Mouse (Mus musculus): ENCODE data around the gene Eri3. TPM values are rescaled to one million over a fixed set of nuclear protein-coding genes. Genes with fewer than 3 reads are reported as not detected.

Gene Eri3
- total RNA-seq, 2 experiments from 2014 or later, result 57.5 to 61.4 TPM

DNA sequence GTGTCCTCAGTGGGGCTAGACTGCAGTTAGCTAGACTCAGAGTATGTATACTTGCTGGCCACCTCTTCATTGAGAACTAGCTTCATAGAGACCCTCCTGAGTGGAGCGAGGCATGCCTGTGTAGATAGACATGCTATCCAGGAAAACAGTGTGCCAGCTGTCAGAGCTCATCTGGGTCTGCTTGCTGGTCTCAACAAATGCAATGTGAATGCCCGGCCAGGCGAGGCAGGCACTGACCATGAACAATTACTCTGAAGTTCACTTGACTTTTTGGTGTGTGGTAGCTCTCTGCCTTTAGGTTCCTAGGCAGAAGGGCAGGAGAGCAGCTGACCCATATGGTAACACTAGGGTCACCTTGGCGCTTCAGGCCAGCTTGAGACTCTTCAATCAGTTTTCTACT, 66.4 kb downstream of the Eri3 start:
- DNase-seq (ENCODE audit: low spot score in 2 of 2), result no peak

DNA sequence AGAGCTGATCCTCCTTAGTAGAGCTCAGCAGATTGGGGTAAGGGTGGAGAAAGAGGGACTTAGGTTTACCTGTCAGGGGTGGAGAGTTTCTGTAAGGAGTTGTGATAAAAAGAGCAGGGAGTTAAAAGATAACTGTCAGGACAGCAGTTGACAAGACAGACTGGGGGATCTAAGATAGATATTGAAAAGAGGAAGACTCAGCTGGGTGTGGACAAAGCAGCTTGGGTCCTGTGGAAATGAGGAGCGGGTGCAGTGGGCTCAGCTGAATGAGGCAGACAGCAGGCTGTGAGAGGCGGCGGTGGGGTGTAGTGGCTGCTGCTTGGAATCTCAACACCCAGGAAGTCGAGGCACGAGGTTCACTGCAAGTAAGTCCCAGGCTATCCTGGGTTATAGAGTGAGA, 72.1 kb downstream of the Eri3 start:
- no peak for DNase-seq (ENCODE audit: low spot score in 2 of 2)

DNA sequence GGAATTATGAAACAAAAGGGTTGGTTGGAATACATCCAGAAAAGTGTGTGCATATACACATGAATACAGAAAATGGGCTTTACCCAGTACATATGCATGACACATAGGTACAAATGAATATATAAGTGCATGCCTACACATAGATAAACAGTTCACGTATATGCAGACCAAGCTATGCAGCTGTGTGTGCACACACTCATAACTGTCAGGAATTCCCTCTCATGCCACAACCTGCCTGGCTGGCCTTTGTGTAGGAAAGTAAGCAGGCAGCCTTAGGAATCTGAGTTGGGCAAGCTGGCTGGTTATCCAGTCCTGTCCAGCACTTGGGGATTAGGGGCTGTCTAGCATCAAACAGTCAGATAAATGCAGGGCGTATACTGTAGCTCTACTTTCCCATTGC, 72.9 kb downstream of the Eri3 start:
- DNase-seq (ENCODE audit: low spot score in 2 of 2), result no peak

DNA sequence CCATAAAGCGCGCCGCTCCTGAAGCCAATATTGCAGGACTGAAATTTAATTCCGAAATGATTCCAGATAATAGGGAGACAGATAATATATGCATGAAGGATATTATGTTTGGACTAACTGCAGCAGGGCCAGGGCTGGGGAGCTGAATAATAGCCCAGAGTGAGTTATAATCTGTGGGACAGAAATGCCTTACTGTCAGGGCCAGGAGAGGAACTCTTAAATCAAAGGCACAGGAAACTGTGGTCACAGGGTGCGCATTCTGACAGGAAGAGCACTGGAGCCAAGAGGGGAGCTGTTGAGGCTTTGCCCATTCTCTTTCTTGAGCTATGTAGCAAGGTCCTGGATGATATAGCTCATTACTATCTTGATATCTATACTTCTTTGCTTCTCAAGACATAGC, 74.5 kb downstream of the Eri3 start:
- no peak for DNase-seq (ENCODE audit: low spot score in 2 of 2)

GRCm38 (mm10) chr4:117628464-117628863, 78.3 kb downstream of the Eri3 start:
- no peak for DNase-seq (ENCODE audit: low spot score in 2 of 2)

GRCm38 (mm10) chr4:117630053-117630670, 80.0 kb downstream of the Eri3 start:
- DNase-seq (ENCODE audit: low spot score in 2 of 2), result no peak

DNA sequence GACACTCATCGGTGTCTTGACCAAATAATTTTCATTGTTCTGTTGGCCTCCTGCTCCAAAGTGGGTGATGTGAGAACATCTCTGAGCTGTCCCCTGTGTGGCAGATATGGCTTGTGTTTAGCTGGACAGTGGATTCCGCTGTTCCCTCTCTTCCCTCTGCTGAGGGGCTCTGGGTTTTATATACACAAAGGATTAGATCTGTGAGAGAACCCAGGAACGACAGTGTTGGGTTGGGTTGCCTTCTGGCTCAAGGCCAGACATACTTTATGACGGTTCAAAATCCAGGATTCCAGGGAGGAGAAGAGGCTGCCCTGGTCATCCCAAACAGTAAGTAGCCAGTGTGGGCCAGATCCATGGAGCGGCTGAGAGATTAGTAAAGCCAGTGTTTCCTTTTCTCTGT, 83.4 kb downstream of the Eri3 start:
- no peak for DNase-seq (ENCODE audit: low spot score in 2 of 2)

GRCm38 (mm10) chr4:117634642-117635041, 84.5 kb downstream of the Eri3 start:
- DNase-seq (ENCODE audit: low spot score in 2 of 2), result no peak

GRCm38 (mm10) chr4:117636152-117636551, 86.0 kb downstream of the Eri3 start:
- no peak for DNase-seq (ENCODE audit: low spot score in 2 of 2)

- no peak for DNase-seq (ENCODE audit: low spot score in 2 of 2)
Observed at GRCm38 (mm10) chr4:117636891-117637613, 86.9 kb downstream of the Eri3 start.

DNA sequence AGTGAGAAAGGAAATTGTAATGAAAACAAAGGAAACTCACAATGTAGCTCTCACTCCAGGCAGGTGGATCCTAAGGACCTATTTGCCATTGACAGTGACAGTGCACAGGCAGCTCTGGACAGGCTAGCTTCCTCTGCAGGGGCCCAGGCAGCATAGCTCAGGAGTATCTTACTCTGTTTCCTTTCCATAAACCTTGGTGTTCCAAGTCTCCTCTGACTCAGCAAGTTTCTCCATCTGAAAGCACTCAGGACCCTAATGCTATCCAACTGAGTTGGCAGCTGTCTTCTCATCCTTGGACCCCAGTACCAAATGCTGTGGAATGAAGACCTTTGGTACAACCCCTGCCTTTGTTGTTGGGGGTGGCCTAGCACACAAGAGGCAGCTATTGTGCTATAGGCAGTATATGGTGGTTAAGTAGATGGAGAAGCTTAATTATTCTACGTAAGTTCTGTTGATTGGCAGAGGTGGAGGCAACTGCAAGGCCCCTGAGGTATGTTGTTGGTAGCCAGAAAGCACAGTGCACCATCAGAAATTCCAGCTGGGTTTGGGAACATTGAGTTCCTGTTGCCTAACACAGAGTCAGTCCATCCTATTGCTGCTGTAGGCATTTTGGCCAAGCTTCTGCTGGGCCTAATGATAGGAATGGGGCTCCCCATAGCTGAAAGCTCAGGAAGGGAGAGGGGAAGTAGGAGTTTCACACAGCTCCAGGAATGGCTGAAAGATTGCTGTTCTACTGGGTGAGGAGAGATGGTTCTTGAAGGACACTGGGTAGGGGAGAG, 90.9 kb downstream of the Eri3 start:
- DNase-seq (ENCODE audit: low spot score in 2 of 2), result no peak

DNA sequence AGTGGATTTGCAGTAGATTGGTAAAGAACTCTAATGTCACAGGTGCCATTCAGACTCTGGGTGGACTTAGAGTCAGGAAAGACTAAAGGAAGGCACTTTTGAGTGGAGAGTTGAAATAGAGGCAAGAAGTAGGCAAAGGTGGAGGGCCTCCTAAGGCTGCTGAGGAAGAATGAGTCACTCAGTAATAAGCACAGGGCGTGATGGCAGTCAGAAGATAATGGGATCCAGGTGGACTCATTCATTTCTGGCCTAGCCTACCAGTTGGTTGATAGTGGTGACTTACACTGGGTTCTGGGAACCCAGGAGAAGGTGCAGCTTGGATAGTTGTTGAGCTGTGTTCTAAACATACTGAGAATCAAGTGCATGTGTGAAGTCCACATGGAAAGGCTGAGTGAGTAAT, 91.6 kb downstream of the Eri3 start:
- no peak for DNase-seq (ENCODE audit: low spot score in 2 of 2)

DNA sequence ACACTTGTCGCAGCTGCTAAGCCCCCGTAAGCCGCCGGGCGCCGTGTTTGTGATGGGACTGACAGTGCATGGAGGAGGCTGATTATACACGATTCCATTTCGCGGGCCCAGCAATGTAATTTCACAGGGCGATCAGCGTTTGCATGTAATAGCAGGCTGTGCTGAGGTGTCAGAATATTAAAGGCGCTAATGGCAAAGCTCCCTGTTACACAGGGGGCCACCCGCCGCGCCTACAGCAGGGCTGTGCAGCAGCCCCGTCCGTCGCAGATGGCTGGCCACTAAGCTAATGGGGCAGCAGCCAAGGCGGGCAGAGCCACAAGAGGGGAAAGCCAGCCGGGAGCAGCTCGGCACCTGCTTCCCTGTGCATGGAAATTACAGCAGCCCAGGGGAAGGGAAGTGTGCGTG, 94.9 kb downstream of the Eri3 start:
- no peak for DNase-seq (ENCODE audit: low spot score in 2 of 2)

GRCm38 (mm10) chr4:117645859-117646258, 95.7 kb downstream of the Eri3 start:
- DNase-seq (ENCODE audit: low spot score in 2 of 2), result no peak

DNA sequence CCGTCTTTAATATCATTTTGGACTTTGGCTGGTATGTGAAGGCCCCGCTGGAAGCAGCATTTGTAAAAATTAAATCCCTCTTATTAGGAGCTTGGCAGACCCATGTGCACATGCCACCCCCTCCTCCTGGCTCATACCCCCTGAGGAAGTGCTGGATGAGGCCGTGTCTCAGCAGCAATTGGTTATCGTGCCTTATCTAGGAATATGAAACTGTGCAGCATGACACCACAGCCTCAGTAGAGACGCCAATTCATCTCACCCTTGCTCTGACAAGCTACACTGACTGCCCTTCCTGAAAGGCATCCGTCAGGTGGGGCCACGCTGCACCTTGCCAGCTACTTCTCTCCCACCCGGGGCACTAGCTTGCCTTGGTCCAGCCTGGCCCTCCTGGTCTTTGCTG, 96.3 kb downstream of the Eri3 start:
- DNase-seq (ENCODE audit: low spot score in 2 of 2), result no peak

DNA sequence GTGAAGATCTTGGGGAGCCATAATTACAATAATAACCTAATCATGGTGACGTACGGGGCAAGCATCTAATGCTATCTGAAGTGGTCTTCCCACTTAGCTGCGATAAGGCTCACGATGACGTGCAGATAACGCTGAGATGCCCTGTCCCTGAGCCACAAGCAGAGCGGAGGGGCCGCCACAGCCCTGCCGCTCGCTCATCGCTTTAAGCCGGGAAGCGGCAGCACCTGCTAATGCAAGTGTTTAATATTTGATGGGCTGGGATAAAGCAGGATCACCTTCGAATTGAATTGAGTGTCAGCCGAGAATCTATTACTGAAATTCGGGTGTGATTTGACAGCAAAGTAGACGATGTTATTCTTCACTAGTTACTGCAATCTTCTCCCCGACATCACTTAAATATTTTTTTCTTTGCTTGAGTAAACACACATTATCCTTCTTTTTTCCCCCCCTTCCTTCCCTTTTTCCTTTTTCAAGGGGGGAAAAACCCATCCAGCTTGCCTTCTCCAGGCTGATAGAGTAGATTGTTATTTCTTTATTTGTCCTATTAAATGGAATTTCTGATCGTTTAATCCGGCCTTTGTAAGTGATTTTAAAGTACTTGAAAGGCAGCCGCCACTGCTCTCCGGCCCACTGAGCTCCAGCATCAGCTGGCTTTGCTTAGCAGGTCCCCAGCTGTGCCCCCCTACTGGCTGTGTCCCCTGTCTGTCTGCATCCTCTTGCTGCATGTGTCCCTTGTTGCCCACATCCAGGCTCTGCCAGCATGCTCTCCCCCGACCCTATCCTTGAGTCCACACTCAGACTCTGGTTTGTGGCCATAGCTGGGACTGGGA, 97.0 kb downstream of the Eri3 start:
- DNase-seq (ENCODE audit: low spot score in 2 of 2), result no peak

- DNase-seq (ENCODE audit: low spot score in 2 of 2), result no peak
Observed at GRCm38 (mm10) chr4:117651626-117652101, 101.5 kb downstream of the Eri3 start.

- DNase-seq (ENCODE audit: low spot score in 2 of 2), result no peak
Observed at GRCm38 (mm10) chr4:117652727-117653126, 102.6 kb downstream of the Eri3 start.

DNA sequence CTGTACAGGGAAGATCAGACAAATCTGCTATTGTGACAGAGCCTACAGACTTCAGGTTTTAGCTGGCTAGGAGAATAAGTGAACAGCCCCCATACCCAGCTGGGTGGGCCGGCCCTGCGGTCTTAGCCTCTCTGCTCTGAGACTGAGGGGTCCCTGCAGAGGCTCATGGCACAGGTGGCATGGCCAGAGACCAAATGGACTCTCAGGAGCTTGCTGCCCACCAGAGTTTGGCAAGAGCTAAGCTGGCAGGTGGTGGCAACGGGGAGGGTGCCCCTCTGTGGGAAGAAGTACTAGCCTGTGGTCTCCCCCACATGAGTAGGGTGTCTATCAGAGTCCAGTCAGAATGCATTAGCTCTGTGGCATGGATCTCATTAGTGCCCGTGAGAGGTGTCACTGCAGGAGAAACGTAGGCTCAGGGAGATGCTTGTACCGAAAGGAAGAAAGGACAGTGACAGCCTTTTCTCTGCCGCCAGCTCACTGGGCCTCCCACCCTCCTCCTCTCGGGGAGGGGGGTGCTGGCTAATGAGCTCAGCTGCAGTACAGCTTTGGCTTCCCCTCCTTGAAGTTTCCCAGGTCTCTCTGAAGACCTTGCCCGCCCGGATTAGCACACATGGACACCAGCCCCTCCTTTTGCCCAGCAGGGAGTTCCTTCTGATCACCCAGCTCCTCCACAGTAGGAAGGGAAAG, 104.0 kb downstream of the Eri3 start:
- DNase-seq (ENCODE audit: low spot score in 2 of 2), result no peak

GRCm38 (mm10) chr4:117654703-117655499, 104.7 kb downstream of the Eri3 start:
- no peak for DNase-seq (ENCODE audit: low spot score in 2 of 2)
